In genomic region chr2:70037221-70037620, GRCm38 (mm10) we compare ENCODE assay signal across 9 mouse cellular contexts. TPM values are rescaled to one million over a fixed set of nuclear protein-coding genes. Genes with fewer than 3 reads are reported as not detected.
A peak's percentile ranks its signal among the peaks of the same experiment; 100 is the strongest.
DNase-seq lines count a peak whose midpoint lies in the region; ATAC-seq and TF ChIP-seq lines count a peak whose summit lies in the region.
"Had no signal": no experiment of that assay in that cellular context is flagged by ENCODE, and none has a peak within 500 bp of the region (broad histone marks: within the 10 kb centered on the region; RNA-seq: fewer than 3 reads in every experiment).

No protein-coding gene starts in this region.

- WGBS in kidney, embryonic 16.5 days: 81% methylated on average over 8 of the region's 8 CpGs
- 78% methylated on average over 8 of the region's 8 CpGs for WGBS in olfactory bulb, adult 2 months
- 78% methylated on average over 8 of the region's 8 CpGs for WGBS in hindbrain, embryonic 12.5 days
- 79% methylated on average over 8 of the region's 8 CpGs for WGBS in hindbrain, embryonic 16.5 days
- 66% methylated on average over 8 of the region's 8 CpGs for WGBS in heart, embryonic 10.5 days

- peak; percentile 49 for DNase-seq in kidney, adult 18-20 months
- DNase-seq in heart, embryonic 10.5 days (ENCODE audit: low spot score): no peak

- TF ChIP-seq POLR2A in cortical plate, adult 2 months (IDR thresholded peaks at IDR 0.05; ENCODE audit: extremely low read depth, insufficient read depth, low read length): no peak
- no peak for TF ChIP-seq POLR2A in olfactory bulb, adult 2 months (IDR thresholded peaks at IDR 0.05; ENCODE audit: insufficient read depth, low read depth, low read length)

- no peak overlapping the region for H3K4me3 ChIP-seq in kidney, embryonic 16.5 days (ENCODE audit: low read length)
- H3K4me3 ChIP-seq in E14TG2a.4 (replicated peaks; ENCODE audit: low read length): no peak overlapping the region
- H3K4me3 ChIP-seq in cortical plate, adult 2 months (ENCODE audit: insufficient read depth, low read length): no peak overlapping the region
- no peak overlapping the region for H3K4me3 ChIP-seq in olfactory bulb, adult 2 months (ENCODE audit: insufficient read depth, low read depth, low read length)
- no peak overlapping the region for H3K4me3 ChIP-seq in hindbrain, embryonic 12.5 days
- no peak overlapping the region for H3K4me3 ChIP-seq in hindbrain, embryonic 16.5 days (ENCODE audit: low read length)
- no peak overlapping the region for H3K4me3 ChIP-seq in heart, embryonic 10.5 days
- H3K4me3 ChIP-seq: neural tube, embryonic 13.5 days had no signal

- no peak overlapping the region for H3K4me2 ChIP-seq in kidney, embryonic 16.5 days (replicated peaks; ENCODE audit: low read depth, low read length)
- no peak overlapping the region for H3K4me2 ChIP-seq in hindbrain, embryonic 12.5 days (replicated peaks)
- H3K4me2 ChIP-seq in hindbrain, embryonic 16.5 days (ENCODE audit: low read length): no peak overlapping the region
- H3K4me2 ChIP-seq: neural tube, embryonic 13.5 days had no signal

- H3K9ac ChIP-seq in kidney, embryonic 16.5 days (replicated peaks; ENCODE audit: low read length): no peak overlapping the region
- no peak overlapping the region for H3K9ac ChIP-seq in hindbrain, embryonic 12.5 days
- no peak overlapping the region for H3K9ac ChIP-seq in hindbrain, embryonic 16.5 days (ENCODE audit: low read depth, low read length)
- H3K9ac ChIP-seq: neural tube, embryonic 13.5 days had no signal

- H3K9me3 ChIP-seq in kidney, embryonic 16.5 days (ENCODE audit: low read length): no peaks in the 10 kb centered on the region
- peaks cover 14% of the 10 kb centered on the region for H3K9me3 ChIP-seq in E14TG2a.4 (ENCODE audit: low read length)
- no peaks in the 10 kb centered on the region for H3K9me3 ChIP-seq in hindbrain, embryonic 12.5 days (replicated peaks)
- no peaks in the 10 kb centered on the region for H3K9me3 ChIP-seq in hindbrain, embryonic 16.5 days (ENCODE audit: control insufficient read depth, low read length)
- no peaks in the 10 kb centered on the region for H3K9me3 ChIP-seq in heart, embryonic 10.5 days
- H3K9me3 ChIP-seq: neural tube, embryonic 13.5 days had no signal

- H3K36me3 ChIP-seq in kidney, embryonic 16.5 days (ENCODE audit: insufficient read depth, low read length): no peaks in the 10 kb centered on the region
- H3K36me3 ChIP-seq in E14TG2a.4 (ENCODE audit: insufficient read depth, low read length): no peaks in the 10 kb centered on the region
- no peaks in the 10 kb centered on the region for H3K36me3 ChIP-seq in hindbrain, embryonic 12.5 days
- H3K36me3 ChIP-seq in hindbrain, embryonic 16.5 days (ENCODE audit: control insufficient read depth, insufficient read depth, low read length): no peaks in the 10 kb centered on the region
- H3K36me3 ChIP-seq in heart, embryonic 10.5 days: no peaks in the 10 kb centered on the region
- H3K36me3 ChIP-seq: neural tube, embryonic 13.5 days had no signal

- no peak overlapping the region for H3K27ac ChIP-seq in kidney, embryonic 16.5 days (ENCODE audit: low read length)
- no peak overlapping the region for H3K27ac ChIP-seq in cortical plate, adult 2 months (ENCODE audit: insufficient read depth, low read length)
- H3K27ac ChIP-seq in olfactory bulb, adult 2 months (ENCODE audit: insufficient read depth, low read depth, low read length): no peak overlapping the region
- no peak overlapping the region for H3K27ac ChIP-seq in hindbrain, embryonic 12.5 days
- H3K27ac ChIP-seq in hindbrain, embryonic 16.5 days (ENCODE audit: low read depth, low read length): no peak overlapping the region
- no peak overlapping the region for H3K27ac ChIP-seq in heart, embryonic 10.5 days
- H3K27ac ChIP-seq: neural tube, embryonic 13.5 days had no signal

- TF ChIP-seq CTCF in E14TG2a.4 (conservative IDR thresholded peaks at IDR 0.05; ENCODE audit: low read length): peak; percentile 55
- peak; percentile 23; the same call in 1 of the 2 replicates for TF ChIP-seq CTCF in cortical plate, adult 2 months (IDR thresholded peaks at IDR 0.05; ENCODE audit: extremely low read depth, insufficient read depth, low read length)
- TF ChIP-seq CTCF in olfactory bulb, adult 2 months (IDR thresholded peaks at IDR 0.05; ENCODE audit: insufficient read depth, low read depth, low read length): peak; percentile 52; the same call in 1 of the 2 replicates

- no peak for ATAC-seq in kidney, embryonic 16.5 days (ENCODE audit: low FRiP score, low TSS enrichment)
- ATAC-seq in hindbrain, embryonic 12.5 days (ENCODE audit: low FRiP score): no peak
- no peak for ATAC-seq in hindbrain, embryonic 16.5 days

- H3K27me3 ChIP-seq in kidney, embryonic 16.5 days (ENCODE audit: insufficient read depth, low read length): no peaks in the 10 kb centered on the region
- 0 out of 2 replicates have a peak, but pooled peaks cover 3% of the 10 kb centered on the region for H3K27me3 ChIP-seq in E14TG2a.4 (ENCODE audit: insufficient read depth, low read length)
- no peaks in the 10 kb centered on the region for H3K27me3 ChIP-seq in hindbrain, embryonic 12.5 days
- no peaks in the 10 kb centered on the region for H3K27me3 ChIP-seq in hindbrain, embryonic 16.5 days (replicated peaks; ENCODE audit: control insufficient read depth, insufficient read depth, low read length)
- no peaks in the 10 kb centered on the region for H3K27me3 ChIP-seq in heart, embryonic 10.5 days (ENCODE audit: insufficient read depth, poor library complexity, severe bottlenecking)
- H3K27me3 ChIP-seq: neural tube, embryonic 13.5 days had no signal

- H3K4me1 ChIP-seq in kidney, embryonic 16.5 days (ENCODE audit: insufficient read depth, low read length): no peaks in the 10 kb centered on the region
- peaks cover 9% of the 10 kb centered on the region for H3K4me1 ChIP-seq in E14TG2a.4 (replicated peaks; ENCODE audit: low read depth, low read length)
- no peaks in the 10 kb centered on the region for H3K4me1 ChIP-seq in cortical plate, adult 2 months (ENCODE audit: control insufficient read depth, insufficient read depth, low read length)
- peaks cover 4% of the 10 kb centered on the region; the same call in 1 of the 2 replicates for H3K4me1 ChIP-seq in olfactory bulb, adult 2 months (ENCODE audit: control insufficient read depth, insufficient read depth, low read length)
- H3K4me1 ChIP-seq in hindbrain, embryonic 12.5 days: peaks cover 8% of the 10 kb centered on the region
- H3K4me1 ChIP-seq in hindbrain, embryonic 16.5 days (ENCODE audit: control insufficient read depth, insufficient read depth, low read depth, low read length): peaks cover 3% of the 10 kb centered on the region; the same call in 1 of the 2 replicates
- H3K4me1 ChIP-seq in heart, embryonic 10.5 days: peaks cover 6% of the 10 kb centered on the region; the same call in 1 of the 2 replicates

RNA-seq across cellular contexts. Expression of gene Myo3b, which starts 1.7 kb away (rescaled TPM):
- polyA plus RNA-seq in kidney, embryonic 16.5 days (2015; fragmentation: Nextera tagmentation; extraction: Ambion mirVana): 0.69 and 0.78 TPM in 2 replicates
- 0.17 and 0.44 TPM in 2 replicates for polyA plus RNA-seq in cortical plate, adult 2 months (2012; rRNA removed)
- not detected in 2 replicates for polyA plus RNA-seq in olfactory bulb, adult 2 months (2012; ENCODE audit: insufficient read depth, insufficient read length, low replicate concordance, missing spikeins)
- polyA plus RNA-seq in hindbrain, embryonic 12.5 days (2016; fragmentation: Nextera tagmentation; extraction: Ambion mirVana): 0.05 and 0.12 TPM in 2 replicates
- 0.17 and 0.39 TPM in 2 replicates for polyA plus RNA-seq in hindbrain, embryonic 16.5 days (2015; fragmentation: Nextera tagmentation; extraction: Ambion mirVana)
- 0.25 and 0.32 TPM in 2 replicates for polyA plus RNA-seq in heart, embryonic 10.5 days (2016; fragmentation: Nextera tagmentation; extraction: Ambion mirVana)
